Mouse (Mus musculus) thymus, adult 2 months (tissue): ENCODE results near the gene Tymp. TPM values are rescaled to one million over a fixed set of nuclear protein-coding genes. Genes with fewer than 3 reads are reported as not detected.

Experiments used
- DNase-seq: peaks from one replicate; pipeline ENCODE4 v3.0.0; 2021
- H3K27ac ChIP-seq: fragments of 200-500 bp; 2 replicates; pipeline ENCODE4 v1.5.1; 2012; ENCODE audit warnings: low read length, control low read depth; ENCODE audit not compliant: control insufficient read depth, insufficient read depth
- H3K27me3 ChIP-seq: fragments of 200-500 bp; 2 replicates; pipeline ENCODE4 v1.6.1; 2012; ENCODE audit warnings: mild to moderate bottlenecking, low read length, moderate library complexity, mixed read lengths; ENCODE audit not compliant: control insufficient read depth, insufficient read depth
- H3K36me3 ChIP-seq: fragments of 200-500 bp; 2 replicates; pipeline ENCODE4 v1.6.1; 2012; ENCODE audit warnings: mild to moderate bottlenecking, low read length, moderate library complexity; ENCODE audit not compliant: control insufficient read depth, insufficient read depth
- H3K4me1 ChIP-seq: fragments of 200-500 bp; replicated peaks from 2 replicates; pipeline ENCODE4 v1.6.1; 2012; ENCODE audit warnings: low read length; ENCODE audit not compliant: control insufficient read depth, insufficient read depth
- H3K4me3 ChIP-seq: fragments of 200-500 bp; 2 replicates; pipeline ENCODE4 v1.5.1; 2012; ENCODE audit warnings: mild to moderate bottlenecking, low read length, control low read depth, moderate library complexity; ENCODE audit not compliant: control insufficient read depth, insufficient read depth
- CTCF ChIP-seq: fragments of 200-500 bp; IDR thresholded peaks from 2 replicates; pipeline ENCODE4 v1.5.1; 2012; ENCODE audit warnings: mild to moderate bottlenecking, control low read depth, low read length, moderate library complexity, borderline replicate concordance; ENCODE audit not compliant: control insufficient read depth, poor library complexity, insufficient read depth; ENCODE audit errors: extremely low read depth
- POLR2A ChIP-seq: fragments of 200-500 bp; IDR thresholded peaks from 2 replicates; pipeline ENCODE4 v1.6.1; 2012; ENCODE audit warnings: mild to moderate bottlenecking, low read length, control low read depth, moderate library complexity; ENCODE audit not compliant: control insufficient read depth, poor library complexity, insufficient read depth; ENCODE audit errors: extremely low read depth
- WGBS: fragments of 180-500 bp; shearing (Covaris S2); methylation state at CpG from one replicate; pipeline ENCODE4 v1.1.7; 2018; 5-methylcytosine and 5-hydroxymethylcytosine counted together
- polyA plus RNA-seq: library from polyadenylated mRNA; depleted of rRNA; stranded (reverse); fragments of >200 nt; gene quantifications from 2 replicates; pipeline ENCODE4 v1.2.3, GENCODE M21; 2012

Gene Tymp
- polyA plus RNA-seq, 1 experiment, result 5.9 TPM

- H3K36me3 ChIP-seq, result peaks cover 21% of the 10 kb centered on the region
- peaks cover 15% of the 10 kb centered on the region for H3K4me1 ChIP-seq
- DNase-seq, result no peak
- 97% methylated on average over 14 of the region's 14 CpGs for WGBS
- no peak for TF ChIP-seq POLR2A
- no peak for TF ChIP-seq CTCF
- H3K27ac ChIP-seq, result no peak overlapping the region
- no peak overlapping the region for H3K4me3 ChIP-seq
- no peaks in the 10 kb centered on the region for H3K27me3 ChIP-seq
Measured at GRCm38 (mm10) chr15:89352054-89352453, 24.8 kb downstream of the Tymp start.

GRCm38 (mm10) chr15:89351302-89351701 is 25.5 kb downstream of the Tymp start:
- Histone ChIP-seq H3K27ac (no peak overlapping the region), H3K36me3 (peaks cover 21% of the 10 kb centered on the region), H3K27me3 (no peaks in the 10 kb centered on the region), H3K4me3 (no peak overlapping the region), H3K4me1 (peaks cover 13% of the 10 kb centered on the region)
- no peak for TF ChIP-seq POLR2A
- TF ChIP-seq CTCF, result no peak
- DNase-seq, result no peak
- WGBS, result 96% methylated on average over 15 of the region's 15 CpGs

GRCm38 (mm10) chr15:89350447-89350846 is 26.4 kb downstream of the Tymp start:
- H3K36me3 ChIP-seq, result peaks cover 21% of the 10 kb centered on the region
- no peak overlapping the region for H3K27ac ChIP-seq
- no peak overlapping the region for H3K4me3 ChIP-seq
- no peak for DNase-seq
- TF ChIP-seq POLR2A, result no peak
- TF ChIP-seq CTCF, result no peak
- H3K27me3 ChIP-seq, result no peaks in the 10 kb centered on the region
- H3K4me1 ChIP-seq, result peaks cover 12% of the 10 kb centered on the region
- WGBS, result 97% methylated on average over 5 of the region's 5 CpGs

- 90% methylated on average over 3 of the region's 3 CpGs for WGBS
- no peak for TF ChIP-seq CTCF
- TF ChIP-seq POLR2A, result no peak
- Histone ChIP-seq H3K27ac (no peak overlapping the region), H3K36me3 (no peaks in the 10 kb centered on the region), H3K27me3 (no peaks in the 10 kb centered on the region), H3K4me1 (peaks cover 4% of the 10 kb centered on the region; the same call in 1 of the 2 replicates), H3K4me3 (no peak overlapping the region)
- no peak for DNase-seq
Measured at GRCm38 (mm10) chr15:89343325-89343724, 33.5 kb downstream of the Tymp start.

- Histone ChIP-seq H3K4me1 (peaks cover 4% of the 10 kb centered on the region; the same call in 1 of the 2 replicates), H3K36me3 (no peaks in the 10 kb centered on the region), H3K27ac (no peak overlapping the region), H3K4me3 (no peak overlapping the region), H3K27me3 (no peaks in the 10 kb centered on the region)
- no peak for DNase-seq
- no peak for TF ChIP-seq CTCF
- no peak for TF ChIP-seq POLR2A
- 85% methylated on average over 1 of the region's 1 CpGs for WGBS
Measured at GRCm38 (mm10) chr15:89341678-89342077, 35.2 kb downstream of the Tymp start.

- Histone ChIP-seq H3K27ac (no peak overlapping the region), H3K4me3 (no peak overlapping the region), H3K4me1 (peaks cover 4% of the 10 kb centered on the region; the same call in 1 of the 2 replicates), H3K27me3 (no peaks in the 10 kb centered on the region), H3K36me3 (no peaks in the 10 kb centered on the region)
- no peak for DNase-seq
- WGBS, result 43% methylated on average over 3 of the region's 3 CpGs
- TF ChIP-seq CTCF (no peak), POLR2A (no peak)
Measured at GRCm38 (mm10) chr15:89340136-89340535, 36.7 kb downstream of the Tymp start.

GRCm38 (mm10) chr15:89339696-89340095 is 37.1 kb downstream of the Tymp start:
- no peak for DNase-seq
- Histone ChIP-seq H3K36me3 (no peaks in the 10 kb centered on the region), H3K27ac (no peak overlapping the region), H3K4me3 (no peak overlapping the region), H3K4me1 (peaks cover 4% of the 10 kb centered on the region; the same call in 1 of the 2 replicates), H3K27me3 (no peaks in the 10 kb centered on the region)
- 31% methylated on average over 2 of the region's 2 CpGs for WGBS
- TF ChIP-seq CTCF, result no peak
- TF ChIP-seq POLR2A, result no peak
